Mouse (Mus musculus) WW6 (cell line): Measurements from ENCODE around the gene Pip4k2a.
"Not testable (repeated sequence)": the region's sequence is repeated elsewhere in the genome, so short reads cannot be mapped to it uniquely, and the experiment has no call there.

Experiments used
- DNase-seq: peaks from one replicate; pipeline ENCODE4 v3.0.0-alpha.2; 2013; ENCODE audit warnings: low read depth, low spot score

Pip4k2a gene

DNA sequence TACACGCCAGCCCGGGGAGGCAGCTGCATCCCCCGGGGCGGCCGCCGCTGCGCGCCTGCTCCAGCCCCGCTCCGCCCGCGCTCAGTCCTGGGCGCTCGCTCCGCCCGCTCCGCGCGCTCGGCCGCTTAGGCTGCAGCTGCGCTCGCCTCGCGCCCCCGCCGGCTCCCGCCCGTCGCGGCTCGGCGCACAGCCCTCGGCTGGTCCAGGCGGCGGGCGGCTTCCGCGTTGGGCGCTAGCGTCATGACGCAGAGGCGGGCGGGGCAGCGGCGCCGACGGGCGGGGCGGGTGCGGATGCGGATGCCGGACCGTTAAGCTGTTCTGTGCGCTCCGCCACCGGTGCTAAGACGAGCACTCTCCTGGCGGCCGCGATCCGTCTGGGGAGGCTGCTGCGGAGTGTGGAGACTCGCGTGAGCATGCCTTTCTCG lies at the start of gene Pip4k2a, which contains the start of gene 4930426L09Rik:
Pip4k2a (minus strand) TSS at position 73 of the 425 bp plus-strand sequence.
4930426L09Rik (plus strand) TSS at position 290 of the 425 bp plus-strand sequence.
- DNase-seq = peak; percentile 56

DNA sequence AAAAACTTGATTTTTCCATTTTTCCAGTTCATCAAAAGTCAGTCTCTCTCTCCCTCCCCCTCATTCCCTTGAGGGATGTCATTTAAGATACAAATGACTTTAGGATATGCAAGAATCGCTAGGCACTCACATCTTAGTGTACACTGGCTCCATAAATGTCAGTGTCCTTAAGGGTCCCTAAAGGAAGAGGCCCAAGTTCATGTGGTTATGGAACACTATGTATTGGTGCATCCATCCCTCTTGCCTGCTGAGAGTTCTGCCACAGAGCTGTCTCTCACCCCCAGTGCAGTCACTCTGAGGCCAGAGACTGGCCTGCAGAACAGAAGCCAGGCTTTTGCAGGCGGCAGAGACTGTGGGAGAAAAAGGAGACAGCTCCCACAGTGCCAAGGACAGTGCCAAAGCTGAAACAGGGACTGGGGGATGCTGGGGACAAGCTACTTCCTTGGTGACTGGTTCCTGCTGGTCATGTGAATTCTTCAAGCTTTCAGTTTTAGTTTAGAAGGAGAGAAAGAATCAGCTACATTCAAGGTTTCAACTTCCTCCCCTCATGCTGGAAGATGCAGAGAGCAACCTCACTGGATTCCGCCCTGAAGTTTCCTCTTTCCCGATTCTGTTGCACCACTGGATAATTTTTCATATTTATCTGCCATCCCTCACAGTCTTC lies 40.1 kb upstream of the Pip4k2a start:
- no peak for DNase-seq

DNA sequence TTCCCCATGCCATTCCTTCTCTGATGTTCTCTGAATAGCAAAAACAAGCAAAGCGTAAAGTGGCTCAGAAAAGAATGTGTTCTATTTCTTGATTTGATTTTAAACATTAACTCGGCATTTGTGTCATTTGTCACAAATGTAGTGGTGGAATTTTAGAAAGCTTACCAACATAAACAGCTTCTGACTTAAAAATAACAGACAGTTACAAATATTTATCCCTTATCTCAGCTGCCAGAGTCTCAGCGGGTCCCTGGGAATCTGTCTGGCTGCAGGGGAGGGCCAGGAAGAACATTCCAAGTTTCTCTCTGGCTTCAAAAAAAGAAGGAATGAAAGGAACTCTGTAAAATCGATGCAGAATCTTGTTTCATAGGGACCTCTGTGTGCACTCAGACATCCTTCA lies 39.5 kb upstream of the Pip4k2a start:
- DNase-seq = no peak

DNA sequence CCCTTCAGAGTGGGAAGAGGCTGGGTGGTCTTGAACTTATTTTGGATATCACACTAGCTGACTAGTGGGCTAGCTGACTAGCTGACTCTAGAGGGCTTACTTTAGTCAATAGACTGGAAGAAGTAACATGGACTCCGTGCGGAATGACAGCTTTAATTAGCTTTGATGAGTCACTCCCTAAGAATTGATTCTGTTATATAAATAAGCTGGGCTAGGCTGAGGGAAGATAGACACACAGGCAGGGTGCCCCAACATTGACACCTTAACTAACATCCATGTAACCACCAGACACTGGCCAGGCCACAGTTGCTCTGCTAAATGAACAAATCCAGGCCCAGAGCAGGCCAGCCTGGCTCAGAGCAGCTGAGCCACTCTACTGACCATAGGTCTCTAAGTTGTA lies 26.9 kb upstream of the Pip4k2a start:
- DNase-seq = no peak

DNA sequence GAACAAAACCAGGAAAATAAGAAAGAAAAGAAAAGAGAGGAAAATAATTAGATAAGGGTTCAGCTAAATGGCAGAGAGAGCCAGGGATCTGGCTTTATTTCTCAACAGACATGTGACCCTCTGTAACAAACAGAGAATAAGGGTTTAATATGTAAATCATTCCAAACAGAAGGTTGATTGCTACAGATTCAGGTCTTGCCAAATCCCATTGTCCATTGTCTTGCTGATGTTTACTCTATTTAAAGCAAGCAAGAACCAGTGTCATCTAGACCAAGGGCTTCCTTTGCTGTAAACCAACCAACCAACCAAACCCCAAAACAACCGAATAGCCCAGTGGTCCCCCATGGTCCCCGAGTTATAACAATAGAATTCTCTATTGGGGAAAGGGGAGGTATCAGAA lies 20.1 kb upstream of the Pip4k2a start:
- no peak for DNase-seq

- no peak for DNase-seq
Observed at GRCm38 (mm10) chr2:19016839-19017238, 18.9 kb upstream of the Pip4k2a start.

DNA sequence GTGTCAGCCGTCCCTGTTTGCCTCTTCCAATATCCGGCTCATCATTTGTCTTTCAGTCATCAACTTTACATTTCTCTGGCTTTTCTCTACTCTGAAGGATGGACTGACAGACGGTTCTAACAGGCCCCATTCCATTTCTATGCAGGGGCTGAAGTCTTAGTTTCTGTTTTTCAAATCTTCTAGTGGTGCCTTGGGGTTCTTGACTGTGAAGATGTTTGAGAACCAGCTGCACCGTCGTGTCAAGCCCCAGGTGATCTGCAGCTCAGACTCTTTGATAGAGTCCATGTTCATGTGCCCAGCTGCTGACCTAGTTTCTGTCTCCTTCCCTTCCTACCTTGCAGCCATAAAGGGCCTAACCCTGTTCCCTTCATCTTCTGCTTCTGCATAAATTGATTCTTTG lies 18.4 kb upstream of the Pip4k2a start:
- no peak for DNase-seq

DNA sequence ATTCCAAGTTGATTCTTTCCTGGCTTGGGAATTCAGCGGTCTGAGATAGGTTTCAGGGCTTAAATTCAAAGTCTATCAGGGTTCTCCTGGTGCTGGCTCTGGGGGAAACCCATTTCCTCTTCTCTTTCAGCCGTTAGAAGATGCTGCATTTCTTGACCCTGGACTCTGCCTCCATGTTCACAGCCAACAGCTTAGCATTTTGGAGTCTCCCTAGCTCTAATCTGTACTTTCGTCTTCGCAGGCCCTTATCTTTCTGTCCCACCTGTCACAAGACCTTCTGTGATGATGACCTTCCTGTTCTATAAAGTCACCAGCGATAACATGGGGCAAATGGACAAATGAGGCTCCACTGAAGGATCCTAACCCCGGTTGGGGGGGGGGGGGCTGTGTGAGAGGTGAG lies 13.5 kb upstream of the Pip4k2a start:
- DNase-seq = no peak

GRCm38 (mm10) chr2:19010541-19010940 lies 12.6 kb upstream of the Pip4k2a start:
- DNase-seq = not testable (repeated sequence)

GRCm38 (mm10) chr2:19007580-19007979 lies 9.7 kb upstream of the Pip4k2a start:
- DNase-seq = no peak

DNA sequence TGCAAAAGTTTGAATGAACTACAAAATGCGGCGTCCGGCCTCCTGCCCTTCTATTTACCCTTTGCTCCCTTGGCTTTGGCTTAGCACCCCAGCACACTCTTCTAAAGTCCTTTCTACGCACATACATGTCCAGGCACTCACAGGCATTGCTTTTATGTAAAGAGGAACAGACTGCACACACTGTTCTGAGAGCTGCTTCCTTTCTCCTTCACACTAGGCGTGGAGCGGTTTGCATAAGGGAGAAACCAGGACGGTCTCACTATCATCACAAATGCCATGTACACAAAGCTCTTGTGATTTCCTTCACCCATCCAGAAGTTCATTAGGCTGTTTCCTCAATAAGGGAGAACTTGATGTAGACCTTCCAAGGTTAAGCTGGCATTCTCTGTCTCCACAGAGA lies 8.2 kb upstream of the Pip4k2a start:
- no peak for DNase-seq

DNA sequence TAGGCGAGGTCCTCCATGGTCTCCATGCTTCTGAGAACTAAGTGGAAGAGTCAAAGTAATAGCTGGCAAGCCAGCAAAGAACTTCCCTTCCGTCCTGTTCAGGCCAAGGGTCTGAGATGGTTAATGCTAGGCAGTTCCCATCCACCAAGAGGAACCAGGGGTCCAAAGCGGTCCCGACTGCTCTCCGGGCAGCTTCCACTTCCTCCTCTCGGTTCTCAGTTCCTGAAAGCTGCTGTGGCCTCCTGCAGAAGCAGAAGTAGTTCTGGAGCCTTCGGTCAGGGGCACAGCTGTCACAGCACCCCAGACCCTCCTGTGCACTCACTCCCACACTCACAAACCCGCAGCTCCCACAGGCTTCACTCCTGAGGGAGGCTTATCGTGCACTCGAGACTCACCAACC lies 6.9 kb upstream of the Pip4k2a start:
- DNase-seq = no peak

DNA sequence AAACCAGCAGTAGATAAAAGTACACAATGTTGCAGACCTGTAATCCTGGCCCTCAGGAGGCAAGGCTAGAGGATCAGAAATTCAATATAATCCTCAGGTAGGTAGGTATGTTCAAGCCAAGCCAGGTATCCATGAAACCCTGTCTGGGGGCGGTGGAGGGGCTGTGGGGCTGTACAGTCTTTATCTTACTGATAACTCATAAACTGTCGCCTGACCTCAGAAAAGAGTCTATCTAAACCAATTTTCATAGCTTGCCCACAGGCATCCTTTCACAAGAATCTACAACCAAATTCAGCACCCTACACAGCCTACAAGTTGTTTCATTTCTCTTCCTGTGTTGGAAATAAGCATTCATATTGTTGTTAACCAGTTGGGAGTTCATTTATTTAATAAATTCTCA lies 1.5 kb upstream of the Pip4k2a start:
- no peak for DNase-seq

- DNase-seq = no peak
Observed at GRCm38 (mm10) chr2:18997387-18997971, 447 bp downstream of the Pip4k2a start.

GRCm38 (mm10) chr2:18996451-18997211 lies 1.3 kb downstream of the Pip4k2a start:
- no peak for DNase-seq

DNA sequence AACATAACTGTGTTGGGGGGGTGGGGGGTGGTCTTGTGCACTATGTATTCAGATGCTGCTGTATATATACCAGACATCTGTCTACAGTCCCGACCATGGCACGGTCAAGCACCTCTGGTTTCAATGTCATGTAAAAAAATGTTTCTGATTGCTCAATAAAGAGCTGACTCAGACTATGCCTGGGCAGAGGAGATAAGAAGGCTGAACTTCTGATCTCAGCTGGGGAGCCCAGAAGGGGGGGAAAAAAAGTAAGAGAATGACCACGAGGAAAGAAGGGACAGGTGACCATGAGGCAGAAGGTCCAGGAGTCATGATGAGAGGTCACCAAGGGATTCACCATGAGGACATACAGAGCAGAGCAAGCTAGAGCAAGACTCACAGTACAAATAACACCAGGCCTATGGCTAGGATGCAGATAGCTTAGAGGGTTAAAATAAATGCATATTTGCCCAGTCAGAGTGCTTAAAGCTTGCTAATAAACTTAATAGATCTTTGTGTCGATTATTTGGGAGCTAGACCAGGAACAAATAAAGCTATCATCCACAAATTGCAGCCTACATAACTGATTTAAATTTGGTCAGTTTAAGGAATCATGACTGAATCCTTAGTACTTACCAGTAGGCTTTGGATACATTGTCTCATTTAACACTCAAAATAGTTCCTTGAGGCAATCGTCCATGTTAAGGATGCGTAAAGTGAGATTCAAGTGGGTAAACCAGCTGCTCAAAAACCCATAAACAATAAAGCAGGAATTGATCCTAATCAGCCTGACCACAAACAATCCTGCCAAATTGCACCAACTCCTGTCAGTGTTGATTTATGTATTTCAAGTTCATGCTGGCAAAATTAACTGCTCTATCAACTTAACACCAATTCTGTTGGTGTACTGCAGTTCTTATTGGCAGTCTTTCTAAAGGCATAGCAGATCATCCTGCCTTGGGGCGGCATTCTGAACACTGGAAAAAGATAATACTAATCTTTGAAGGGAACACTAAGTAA lies 5.1 kb downstream of the Pip4k2a start:
- DNase-seq = no peak

DNA sequence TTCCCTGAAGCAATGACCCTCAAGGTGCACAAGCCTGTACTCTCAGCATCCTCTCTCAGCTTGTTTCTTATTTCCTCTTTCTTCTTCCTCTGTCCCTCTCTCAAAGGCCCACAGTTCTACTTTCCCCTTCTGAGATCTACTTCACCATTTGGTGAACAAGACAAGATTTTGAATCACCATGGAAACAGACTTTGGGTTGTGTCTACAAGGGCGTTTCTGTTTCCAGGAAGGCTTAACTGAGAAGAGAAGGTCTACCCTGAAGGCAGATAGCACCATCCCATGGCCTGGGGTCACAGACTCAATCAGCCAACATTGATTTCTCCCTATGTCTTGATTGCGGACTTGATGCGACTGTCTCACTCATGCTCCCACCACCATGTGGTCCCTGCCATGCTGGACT lies 9.0 kb downstream of the Pip4k2a start:
- no peak for DNase-seq

- no peak for DNase-seq
Observed at GRCm38 (mm10) chr2:18985506-18985905, 12.4 kb downstream of the Pip4k2a start.

GRCm38 (mm10) chr2:18984095-18984847 lies 13.7 kb downstream of the Pip4k2a start:
- no peak for DNase-seq

DNA sequence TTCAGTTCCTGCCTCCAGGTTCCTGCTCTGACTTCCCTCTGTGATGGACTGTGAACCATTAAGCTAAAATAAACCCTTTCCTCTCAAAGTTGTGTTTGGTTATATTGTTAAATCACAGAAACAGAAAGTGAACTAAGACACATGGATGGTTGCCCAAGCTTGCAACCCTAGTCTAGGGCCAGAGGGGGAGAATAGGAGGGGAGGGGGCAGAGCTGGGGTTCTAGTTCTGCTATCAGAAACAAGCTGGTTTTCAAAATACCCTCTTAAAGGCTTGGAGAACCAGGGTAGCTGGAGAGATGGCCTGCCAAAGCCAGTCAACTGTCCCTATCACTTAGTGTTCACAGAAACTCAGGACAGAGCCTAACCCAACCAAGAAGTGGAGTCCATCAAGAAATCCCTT lies 14.4 kb downstream of the Pip4k2a start:
- no peak for DNase-seq

- DNase-seq = no peak
Observed at GRCm38 (mm10) chr2:18982581-18982980, 15.3 kb downstream of the Pip4k2a start.
